Mouse (Mus musculus) small intestine, adult 2 months (tissue): Measurements from ENCODE around the gene Abcf2.

Experiments used
- CTCF ChIP-seq: fragments of 200-500 bp; IDR thresholded peaks from 2 replicates; pipeline ENCODE4 v1.5.1; 2012; ENCODE audit warnings: low read depth, mild to moderate bottlenecking, control low read depth, inconsistent platforms, low read length, moderate library complexity, mixed read lengths; ENCODE audit not compliant: insufficient replicate concordance, insufficient read length; ENCODE audit errors: extremely low read depth
- POLR2A ChIP-seq: fragments of 200-500 bp; IDR thresholded peaks from 2 replicates; pipeline ENCODE4 v1.6.1; 2012; ENCODE audit warnings: low read depth, mild to moderate bottlenecking, control low read depth, inconsistent platforms, low read length, moderate library complexity

GRCm38 (mm10) chr5:24594346-24594745, 17.1 kb upstream of the Abcf2 start:
- no peak for TF ChIP-seq CTCF
- no peak for TF ChIP-seq POLR2A
